Mouse (Mus musculus) lung, embryonic 16.5 days (tissue): Measurements from ENCODE around the gene Islr. TPM values are rescaled to one million over a fixed set of nuclear protein-coding genes. Genes with fewer than 3 reads are reported as not detected.

Experiments
- ATAC-seq: fragments of 200-750 bp; cut with Nextera tagmentation; 2 replicates; pipeline ENCODE4 v1.8.0; 2017; ENCODE audit warnings: low read depth, mild to moderate bottlenecking, moderate library complexity
- H3K27ac ChIP-seq: fragments of 300-500 bp; sonication (generic); 2 replicates; pipeline ENCODE4 v1.5.1; 2014; ENCODE audit warnings: mild to moderate bottlenecking, control low read depth, low read length
- H3K27me3 ChIP-seq: fragments of 300-500 bp; sonication (generic); 2 replicates; pipeline ENCODE4 v1.6.1; 2014; ENCODE audit warnings: low read depth, low read length, mixed read lengths; ENCODE audit not compliant: control insufficient read depth, insufficient read depth
- H3K36me3 ChIP-seq: fragments of 300-500 bp; sonication (generic); 2 replicates; pipeline ENCODE4 v1.6.1; 2014; ENCODE audit warnings: low read length; ENCODE audit not compliant: control insufficient read depth, insufficient read depth
- H3K4me1 ChIP-seq: fragments of 300-500 bp; sonication (generic); replicated peaks from 2 replicates; pipeline ENCODE4 v1.6.1; 2014; ENCODE audit warnings: low read length, mixed read lengths; ENCODE audit not compliant: control insufficient read depth, insufficient read depth
- H3K4me2 ChIP-seq: fragments of 300-500 bp; sonication (generic); 2 replicates; pipeline ENCODE4 v1.6.1; 2014; ENCODE audit warnings: low read depth, low read length, control low read depth
- H3K4me3 ChIP-seq: fragments of 300-500 bp; sonication (generic); 2 replicates; pipeline ENCODE4 v1.5.1; 2014; ENCODE audit warnings: mild to moderate bottlenecking, low read length, control low read depth
- H3K9ac ChIP-seq: fragments of 300-500 bp; sonication (generic); 2 replicates; pipeline ENCODE4 v1.6.1; 2014; ENCODE audit warnings: low read length, control low read depth
- H3K9me3 ChIP-seq: fragments of 300-500 bp; sonication (generic); 2 replicates; pipeline ENCODE4 v1.6.1; 2016; ENCODE audit warnings: low read length; ENCODE audit not compliant: control insufficient read depth
- WGBS: fragments of 180-500 bp; shearing (Covaris S2); extraction: QIAGEN DNeasy Blood & Tissue Kit; methylation state at CpG from one replicate; pipeline ENCODE4 v1.1.7; 2014; 5-methylcytosine and 5-hydroxymethylcytosine counted together
- polyA plus RNA-seq: library from polyadenylated mRNA; unstranded; fragments of >200 nt; fragmentation: Nextera tagmentation; extraction: Ambion mirVana; gene quantifications from 2 replicates; pipeline ENCODE4 v1.2.1, GENCODE M21; 2015

Islr gene
- polyA plus RNA-seq, 1 experiment from 2014 or later, result 79.4 TPM

DNA sequence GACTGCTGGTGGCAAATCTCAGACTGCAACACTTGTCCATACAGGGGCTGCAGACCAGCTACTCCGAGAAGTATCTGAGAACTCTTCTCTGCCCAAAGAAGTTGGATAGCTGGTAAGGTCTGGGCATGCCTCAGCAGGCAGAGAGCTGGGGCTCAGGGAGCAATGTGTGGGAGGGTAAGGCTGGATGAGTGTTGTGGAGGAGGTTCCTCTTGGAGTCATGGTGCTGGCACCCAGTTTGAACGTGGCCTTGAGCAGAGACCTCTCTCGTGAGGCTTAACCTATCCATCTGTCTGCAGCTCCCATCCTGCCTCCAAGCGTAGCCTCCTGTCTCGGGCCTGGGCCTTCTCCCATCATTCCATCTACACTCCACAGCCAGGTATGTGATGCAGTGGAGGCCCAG is 58.7 kb downstream of the Islr start:
- no peak overlapping the region for H3K9ac ChIP-seq
- no peak overlapping the region for H3K4me3 ChIP-seq
- no peaks in the 10 kb centered on the region; the same call in 1 of the 2 replicates for H3K4me1 ChIP-seq
- no peak for ATAC-seq
- H3K9me3 ChIP-seq, result no peaks in the 10 kb centered on the region
- no peaks in the 10 kb centered on the region for H3K27me3 ChIP-seq
- WGBS, result 74% methylated on average over 5 of the region's 5 CpGs
- no peak overlapping the region for H3K4me2 ChIP-seq
- no peak overlapping the region for H3K27ac ChIP-seq
- no peaks in the 10 kb centered on the region for H3K36me3 ChIP-seq

DNA sequence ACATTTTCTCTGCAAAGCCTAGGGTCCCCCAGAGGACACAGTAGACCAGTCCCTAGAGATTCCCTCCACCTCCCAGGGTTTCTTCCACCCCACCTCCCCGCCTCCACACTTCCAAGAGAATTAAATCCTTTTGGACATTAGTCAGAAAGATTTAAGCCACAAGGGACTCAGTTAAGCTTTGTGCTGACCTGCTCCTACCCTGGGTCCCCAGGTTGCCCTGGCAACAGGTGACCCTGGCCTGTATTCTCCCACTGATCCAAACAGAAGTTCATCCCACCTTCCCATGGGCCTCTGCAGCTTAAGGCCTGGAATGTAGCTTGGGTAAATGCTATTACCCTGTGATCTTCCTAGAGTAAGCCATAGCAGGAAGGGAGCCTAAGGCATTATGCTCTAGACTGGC is 59.4 kb downstream of the Islr start:
- Histone ChIP-seq H3K9ac (no peak overlapping the region), H3K4me1 (peaks cover 7% of the 10 kb centered on the region), H3K4me2 (no peak overlapping the region), H3K36me3 (no peaks in the 10 kb centered on the region), H3K27ac (no peak overlapping the region), H3K9me3 (no peaks in the 10 kb centered on the region), H3K27me3 (no peaks in the 10 kb centered on the region), H3K4me3 (no peak overlapping the region)
- ATAC-seq, result no peak
- WGBS, result 58% methylated on average over 1 of the region's 1 CpGs

- peak; percentile 82 for ATAC-seq
These were observed 60.7 kb downstream of the Islr start for GRCm38 (mm10) chr9:58143419-58143818.

DNA sequence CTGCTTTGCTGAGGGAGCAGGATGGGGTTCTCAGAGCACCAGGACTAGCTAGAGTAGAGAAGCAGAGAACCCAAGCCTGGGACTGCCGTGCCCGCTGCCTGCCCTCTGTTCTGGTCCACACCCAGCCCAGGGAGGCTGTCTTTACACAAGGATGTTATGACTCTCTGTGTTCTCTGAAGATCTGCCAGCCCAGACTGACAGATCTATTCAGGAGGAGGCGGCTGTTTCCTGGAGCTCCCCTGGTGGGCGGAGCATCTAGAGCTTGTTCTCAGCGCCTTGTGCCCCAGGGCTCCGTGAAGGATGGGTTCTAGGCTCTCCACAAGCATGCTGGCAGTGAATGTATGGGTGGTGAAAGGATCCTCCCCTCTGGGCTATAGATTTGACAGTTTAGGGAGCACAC is 64.2 kb downstream of the Islr start:
- Histone ChIP-seq H3K27ac (no peak overlapping the region), H3K4me2 (no peak overlapping the region), H3K4me1 (peaks cover 11% of the 10 kb centered on the region), H3K4me3 (no peak overlapping the region), H3K36me3 (no peaks in the 10 kb centered on the region), H3K9me3 (no peaks in the 10 kb centered on the region), H3K9ac (no peak overlapping the region), H3K27me3 (no peaks in the 10 kb centered on the region)
- ATAC-seq, result peak; percentile 48
- WGBS, result 23% methylated on average over 6 of the region's 6 CpGs

More at GRCm38 (mm10) chr9:58143419-58143818, 60.7 kb downstream of the Islr start:
- Histone ChIP-seq H3K9ac (no peak overlapping the region), H3K27me3 (no peaks in the 10 kb centered on the region), H3K4me3 (no peak overlapping the region), H3K4me1 (peaks cover 7% of the 10 kb centered on the region), H3K27ac (peak overlapping the region; percentile 14; the same call in 1 of the 2 replicates), H3K36me3 (no peaks in the 10 kb centered on the region), H3K9me3 (no peaks in the 10 kb centered on the region), H3K4me2 (no peak overlapping the region)
- 22% methylated on average over 7 of the region's 7 CpGs for WGBS

DNA sequence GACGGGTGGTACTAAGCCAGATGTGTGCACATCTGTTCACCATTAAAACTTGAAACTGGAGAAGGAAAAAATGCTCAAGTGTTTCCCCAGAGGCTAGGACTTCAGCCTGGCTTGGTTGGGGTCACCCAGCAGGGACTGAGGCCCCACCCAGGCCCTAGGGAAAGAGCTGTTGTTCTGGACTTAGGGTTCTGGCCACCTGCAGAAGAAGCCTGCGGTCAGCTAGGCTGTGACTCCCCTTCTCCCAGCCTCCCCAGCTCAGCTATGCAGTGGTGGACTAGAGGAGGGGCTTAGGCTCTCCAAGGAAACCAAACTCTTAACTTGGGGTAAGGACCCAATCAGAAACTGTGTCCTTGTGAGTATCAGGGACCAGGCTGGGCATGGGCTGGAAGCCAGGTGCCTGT is 68.2 kb downstream of the Islr start:
- Histone ChIP-seq H3K9me3 (no peaks in the 10 kb centered on the region), H3K4me2 (no peak overlapping the region), H3K36me3 (no peaks in the 10 kb centered on the region), H3K27ac (no peak overlapping the region), H3K9ac (no peak overlapping the region), H3K4me3 (no peak overlapping the region), H3K4me1 (peaks cover 25% of the 10 kb centered on the region), H3K27me3 (no peaks in the 10 kb centered on the region)
- 12% methylated on average over 2 of the region's 2 CpGs for WGBS
- peak; percentile 38; the same call in 1 of the 2 replicates for ATAC-seq

DNA sequence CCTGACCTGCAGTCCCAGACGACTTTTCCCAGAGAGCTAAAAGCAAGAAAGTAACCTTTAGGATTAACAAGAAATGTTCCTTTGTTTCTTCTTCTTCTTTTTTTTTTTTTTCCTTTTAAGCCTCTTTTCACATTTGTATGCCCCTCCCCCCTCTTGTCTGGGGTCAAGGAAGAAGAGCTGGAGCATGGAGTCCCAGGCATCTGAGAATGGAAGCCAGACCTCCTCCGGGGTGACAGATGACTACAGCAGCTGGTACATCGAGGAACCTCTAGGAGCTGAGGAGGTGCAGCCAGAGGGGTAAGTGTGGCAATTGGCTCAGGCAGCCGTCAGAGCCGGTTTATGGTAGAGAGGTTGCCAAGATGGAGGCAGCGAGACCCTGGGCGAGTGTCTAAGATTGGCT is 69.2 kb downstream of the Islr start:
- H3K27ac ChIP-seq, result no peak overlapping the region
- H3K9ac ChIP-seq, result no peak overlapping the region
- H3K4me1 ChIP-seq, result peaks cover 19% of the 10 kb centered on the region
- no peak overlapping the region for H3K4me3 ChIP-seq
- no peak for ATAC-seq
- H3K9me3 ChIP-seq, result no peaks in the 10 kb centered on the region
- H3K4me2 ChIP-seq, result no peak overlapping the region
- 19% methylated on average over 7 of the region's 7 CpGs for WGBS
- no peaks in the 10 kb centered on the region for H3K36me3 ChIP-seq
- peaks cover 2% of the 10 kb centered on the region; the same call in 1 of the 2 replicates for H3K27me3 ChIP-seq

DNA sequence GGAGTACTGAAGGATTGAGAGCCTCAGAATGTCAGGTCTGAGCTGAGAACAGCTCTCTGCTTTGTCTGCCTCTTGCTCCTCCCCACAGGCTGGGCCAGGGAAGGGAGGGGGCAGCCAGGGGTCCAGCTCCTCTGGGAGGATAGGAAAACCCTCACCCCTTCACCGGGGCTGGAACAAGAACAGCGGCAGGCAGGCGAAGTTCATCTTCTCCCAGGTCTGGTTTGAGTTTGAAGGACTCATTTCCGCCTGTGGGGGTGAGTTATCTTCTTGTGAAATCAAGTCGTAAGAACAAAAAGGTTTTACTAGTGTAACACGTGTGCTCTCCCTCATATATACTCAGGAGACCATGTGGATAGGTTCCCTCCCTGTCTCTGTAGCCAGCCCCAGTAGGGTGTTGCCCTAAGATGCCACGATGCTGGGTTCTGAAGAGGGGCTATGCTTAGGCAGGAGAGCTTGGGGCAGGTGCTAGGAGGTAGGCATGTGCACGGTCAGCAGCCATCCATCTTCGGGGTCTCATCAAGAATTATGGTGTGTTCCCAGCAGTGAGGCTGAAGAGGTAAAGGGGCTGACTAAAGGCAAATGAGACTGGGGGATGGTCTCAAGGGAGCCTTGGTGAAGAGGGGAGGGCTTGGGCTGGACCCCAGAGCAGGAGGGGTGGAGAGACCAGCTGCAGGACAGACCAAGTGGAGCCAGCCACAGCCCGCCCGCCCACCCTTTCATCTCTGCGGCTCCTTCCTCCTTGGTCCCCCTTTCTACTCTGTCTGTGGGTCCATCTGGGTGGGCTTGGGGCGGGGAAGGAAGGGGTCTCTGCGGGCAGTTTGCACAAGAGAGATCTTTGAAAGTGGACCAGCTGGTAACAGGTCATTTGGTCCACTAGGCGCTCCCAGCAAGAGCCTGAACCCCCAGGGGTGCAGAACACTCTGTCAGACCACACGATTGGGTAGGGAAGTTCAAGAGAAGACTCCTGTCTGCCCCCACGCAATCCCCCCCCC is 69.9 kb downstream of the Islr start:
- Histone ChIP-seq H3K9ac (no peak overlapping the region), H3K4me3 (no peak overlapping the region), H3K4me2 (no peak overlapping the region), H3K9me3 (no peaks in the 10 kb centered on the region), H3K27me3 (peaks cover 5% of the 10 kb centered on the region; the same call in 1 of the 2 replicates), H3K4me1 (peaks cover 19% of the 10 kb centered on the region), H3K27ac (no peak overlapping the region), H3K36me3 (no peaks in the 10 kb centered on the region)
- 13% methylated on average over 16 of the region's 17 CpGs for WGBS
- no peak for ATAC-seq

- 49% methylated on average over 7 of the region's 7 CpGs for WGBS
- peaks cover 24% of the 10 kb centered on the region for H3K4me1 ChIP-seq
- no peak for ATAC-seq
- peaks cover 5% of the 10 kb centered on the region; the same call in 1 of the 2 replicates for H3K27me3 ChIP-seq
- H3K9me3 ChIP-seq, result no peaks in the 10 kb centered on the region
- H3K9ac ChIP-seq, result no peak overlapping the region
- no peak overlapping the region for H3K4me2 ChIP-seq
- H3K4me3 ChIP-seq, result no peak overlapping the region
- H3K36me3 ChIP-seq, result no peaks in the 10 kb centered on the region
- H3K27ac ChIP-seq, result no peak overlapping the region
These were observed 72.4 kb downstream of the Islr start for GRCm38 (mm10) chr9:58131735-58132134.

DNA sequence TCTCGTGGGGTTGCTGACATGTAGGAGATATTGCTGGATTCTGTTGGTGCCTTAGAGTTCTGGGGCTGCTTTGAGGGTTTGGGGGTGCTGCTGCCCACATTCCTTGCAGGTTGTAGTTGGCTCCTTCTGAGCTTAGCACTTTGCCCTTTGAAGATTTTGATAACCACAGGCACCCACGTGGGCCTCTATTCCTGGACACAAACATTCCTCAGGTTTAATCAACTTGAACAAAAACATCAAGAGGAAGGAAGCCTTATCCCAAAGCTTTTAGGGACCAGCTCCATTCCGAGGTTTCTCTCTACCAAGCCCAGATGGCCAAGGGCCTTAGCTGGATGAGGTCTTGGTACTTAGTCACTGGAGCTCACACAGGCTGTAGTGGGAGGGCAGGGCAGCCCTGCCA is 73.2 kb downstream of the Islr start:
- H3K4me3 ChIP-seq, result no peak overlapping the region
- ATAC-seq, result no peak
- H3K4me1 ChIP-seq, result peaks cover 23% of the 10 kb centered on the region
- WGBS, result 38% methylated on average over 3 of the region's 3 CpGs
- H3K9me3 ChIP-seq, result no peaks in the 10 kb centered on the region
- H3K27ac ChIP-seq, result no peak overlapping the region
- H3K9ac ChIP-seq, result no peak overlapping the region
- H3K36me3 ChIP-seq, result no peaks in the 10 kb centered on the region
- peaks cover 5% of the 10 kb centered on the region; the same call in 1 of the 2 replicates for H3K27me3 ChIP-seq
- H3K4me2 ChIP-seq, result no peak overlapping the region
